Mouse (Mus musculus) left cerebral cortex, postnatal 10 days (tissue): ENCODE measurements at regions not wholly inside any gene's neighbourhood (a gene's known extent, or its start where the extent isn't known, plus 50 kb on each side); places are given as distances from the start of the nearest gene placed in this dataset.

Experiments used
- DNase-seq, 2 experiments: peaks; one replicate each; pipeline ENCODE4 v3.0.0; 2021 to 2022; ENCODE audit warnings: low spot score in 2 of 2, mixed read lengths in 1 of 2; ENCODE audit errors: extremely low spot score in 1 of 2
- intact Hi-C: fragments of 180-260 bp; cut with DNase I; formaldehyde crosslinking; loops from one replicate; pipeline ENCODE4 v1.15.1; 2025

DNA sequence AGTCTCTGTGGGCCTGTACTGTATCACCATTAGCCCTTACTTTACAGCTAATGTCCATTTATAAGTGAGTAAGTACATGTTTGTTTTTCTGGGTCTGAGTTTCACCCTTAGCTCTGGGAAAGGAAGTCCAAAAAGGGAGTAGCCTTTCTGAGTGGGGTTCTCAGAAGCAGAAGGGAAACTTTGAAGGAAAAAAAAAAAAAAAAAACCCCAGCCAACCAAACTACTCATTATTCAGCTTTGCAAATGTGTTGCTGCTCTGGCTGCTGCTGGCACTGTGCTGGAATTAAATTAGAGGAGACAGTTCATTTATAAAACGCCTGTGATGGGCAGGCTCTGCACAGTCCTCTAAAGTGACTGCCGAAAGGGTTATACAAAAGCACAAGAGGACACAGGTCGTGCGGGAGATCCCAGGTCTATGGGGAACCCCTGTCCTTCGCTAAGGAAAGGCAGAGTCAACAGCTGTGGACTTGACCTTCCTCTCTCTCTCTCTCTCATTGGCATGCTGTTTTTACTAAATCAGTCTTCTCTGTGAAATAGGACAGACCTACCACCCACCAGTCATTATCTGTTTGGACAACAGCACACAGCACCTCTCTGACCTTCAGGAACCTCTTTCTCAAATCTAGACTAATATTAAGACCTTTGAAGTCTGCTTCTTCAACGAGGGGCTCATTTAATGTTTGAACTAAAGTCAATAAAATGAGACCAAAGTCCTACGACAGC, 165.4 kb downstream of the Cd47 start:
- peak in 1 of 2 experiments; percentile 26 for DNase-seq
- intact Hi-C loops, result no loop called here

DNA sequence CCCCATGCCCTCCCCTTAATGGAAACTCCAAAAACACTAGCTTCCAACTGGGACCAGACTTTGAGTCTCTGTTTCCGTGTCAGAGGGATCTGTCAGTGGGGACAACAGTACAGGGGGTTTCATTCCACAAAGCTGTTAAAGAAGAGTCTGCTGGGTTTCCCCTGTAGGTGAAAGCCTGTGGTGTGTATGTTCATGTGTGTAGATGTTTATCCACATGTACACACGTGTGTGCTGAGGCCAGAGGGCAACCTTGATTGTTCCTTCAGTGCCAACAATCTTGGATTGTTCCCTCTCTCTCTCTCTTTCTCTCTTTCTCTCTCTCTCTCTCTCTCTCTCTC, 165.9 kb downstream of the Cd47 start:
- no peak for DNase-seq
- intact Hi-C loops, result no loop called here

DNA sequence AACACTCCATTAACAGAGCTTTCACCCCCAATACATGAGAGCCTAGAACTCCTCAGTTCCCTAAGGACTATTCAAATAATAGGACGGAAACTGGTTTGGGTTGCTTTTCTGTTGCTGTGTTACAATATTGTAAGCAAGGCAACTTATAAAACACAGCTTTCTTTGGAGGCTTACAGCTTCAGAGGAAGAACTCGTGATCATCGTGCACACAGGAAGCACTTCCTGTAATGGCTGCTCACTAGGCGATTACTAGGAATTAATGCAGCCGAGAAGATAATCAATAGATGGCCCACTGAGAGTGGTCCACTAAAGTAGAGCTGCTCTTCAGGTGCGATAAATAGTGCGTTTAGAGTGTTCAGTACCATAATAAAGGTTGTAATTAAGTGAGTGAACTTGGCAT, 166.8 kb downstream of the Cd47 start:
- DNase-seq, result no peak
- intact Hi-C loops, result no loop called here

DNA sequence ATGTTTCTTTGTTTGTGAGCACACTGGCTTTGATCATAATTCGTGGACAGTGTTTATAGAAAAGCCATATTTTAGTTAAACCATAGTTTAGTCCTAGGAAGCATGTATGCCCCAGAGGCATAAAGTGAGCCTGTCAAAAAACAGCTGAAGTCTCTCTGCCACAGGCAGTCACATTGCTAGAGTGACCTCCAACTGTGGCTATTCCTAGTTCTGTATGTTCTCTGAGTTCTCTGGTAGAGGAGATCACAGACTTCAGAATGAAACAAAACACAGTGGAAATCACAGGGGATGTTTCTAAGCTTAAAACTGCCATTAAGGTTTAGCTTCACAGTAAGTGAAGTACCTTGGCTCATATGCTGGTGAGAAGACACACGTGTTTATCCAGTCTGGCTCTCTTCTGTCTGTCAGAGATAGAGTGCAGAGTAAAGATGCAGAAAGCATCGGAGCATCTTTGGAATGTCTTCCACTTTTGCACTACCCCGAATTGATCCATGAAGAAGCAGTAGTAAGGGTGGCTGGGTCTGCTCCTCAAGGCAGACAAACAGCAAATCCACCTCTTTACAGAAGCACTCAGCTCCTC, 168.0 kb downstream of the Cd47 start:
- no peak for DNase-seq
- intact Hi-C loops, result no loop called here

DNA sequence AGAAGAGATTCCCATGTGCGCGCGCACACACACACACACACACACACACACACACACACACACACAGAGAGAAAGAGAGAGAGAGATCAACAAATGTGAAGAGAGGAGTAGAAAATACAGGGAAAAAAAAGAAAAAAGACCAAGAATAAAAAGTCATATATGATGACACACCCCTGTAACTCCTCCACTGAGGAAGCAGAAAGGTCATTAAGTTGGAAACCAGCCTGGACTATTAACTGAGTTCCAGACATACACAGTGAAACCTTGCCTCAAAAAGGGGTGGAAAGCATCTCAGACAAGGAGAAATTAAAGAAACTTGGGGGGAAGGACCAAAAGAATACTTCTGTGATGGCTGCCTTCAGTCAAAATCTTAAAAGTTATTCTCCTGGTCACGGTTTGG, 168.7 kb downstream of the Cd47 start:
- intact Hi-C loops, result no loop called here
- DNase-seq, result no peak

DNA sequence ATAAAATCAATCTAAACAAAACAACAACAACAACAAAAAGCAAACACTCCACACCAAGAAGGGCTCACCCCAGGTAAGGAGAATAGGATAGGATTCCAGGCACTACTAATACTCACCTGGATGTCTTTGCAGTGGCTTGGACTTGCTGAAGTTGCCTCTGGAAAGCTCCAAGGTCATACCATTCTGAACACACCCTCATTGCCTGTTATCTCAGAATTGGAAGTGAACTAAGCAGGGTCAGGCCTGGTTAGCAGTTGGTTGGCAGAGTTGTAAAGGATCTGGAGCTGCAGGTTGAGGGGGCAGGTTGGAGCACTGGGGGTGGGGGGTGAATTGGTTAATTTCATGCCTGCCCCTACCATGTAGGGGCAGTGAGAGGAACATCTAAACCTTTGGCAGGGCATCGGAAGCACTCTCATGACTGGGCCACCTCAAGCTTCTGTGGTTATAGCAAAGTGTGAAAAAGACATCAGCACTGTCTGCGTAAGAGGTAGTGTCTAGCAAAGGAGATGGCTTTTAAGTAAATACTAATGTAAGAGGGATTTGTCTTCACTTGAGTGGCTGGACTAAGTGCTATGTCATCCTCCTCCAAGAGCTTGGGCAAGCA, 169.5 kb downstream of the Cd47 start:
- intact Hi-C loops, result no loop called here

DNA sequence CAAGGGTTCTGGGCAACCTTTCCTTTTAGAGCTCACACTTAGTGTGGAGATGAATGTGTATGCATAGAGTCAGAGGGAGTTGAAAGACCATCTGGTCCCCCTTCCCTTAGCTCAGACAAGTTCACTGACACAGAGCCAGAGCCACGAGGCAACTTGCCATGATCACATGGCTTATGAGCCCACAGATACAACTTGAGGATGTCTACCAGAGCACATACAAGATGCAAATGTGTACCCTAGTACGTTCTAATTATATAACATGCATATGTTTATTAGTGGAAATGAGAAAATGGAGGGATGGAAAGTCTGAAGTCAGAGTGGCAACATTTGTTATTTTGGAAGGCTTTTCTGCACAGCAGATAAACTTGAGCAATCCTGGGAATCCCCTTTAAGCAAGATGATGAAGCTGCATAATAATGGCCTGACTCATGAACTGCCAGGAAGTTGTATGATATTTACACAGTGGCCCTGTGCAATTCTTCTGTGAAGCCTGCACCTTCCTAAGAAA, 170.0 kb downstream of the Cd47 start:
- intact Hi-C loops, result no loop called here
- no peak for DNase-seq

More for the DNA sequence above, 169.5 kb downstream of the Cd47 start:
- no peak for DNase-seq

DNA sequence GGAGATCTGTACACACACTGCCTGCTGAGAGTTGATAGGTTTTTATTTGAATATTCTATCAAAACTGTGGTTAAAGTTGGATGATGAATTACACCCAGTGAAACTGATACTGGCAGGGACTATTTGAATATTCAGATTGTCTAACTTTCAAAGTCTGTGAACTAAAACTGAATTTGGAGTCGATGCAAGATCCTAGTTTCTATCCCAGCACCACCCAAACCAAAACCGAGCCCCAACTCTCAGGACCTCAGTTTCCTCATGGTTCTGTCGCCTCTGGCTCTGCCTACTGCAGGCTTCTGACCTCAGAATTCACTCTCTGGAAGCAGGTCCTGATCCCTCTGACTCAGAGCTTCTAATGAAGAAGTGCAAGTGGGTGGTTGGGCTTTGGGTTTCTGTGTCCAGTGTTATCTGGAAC, 170.8 kb downstream of the Cd47 start:
- DNase-seq, result no peak
- intact Hi-C loops, result no loop called here

DNA sequence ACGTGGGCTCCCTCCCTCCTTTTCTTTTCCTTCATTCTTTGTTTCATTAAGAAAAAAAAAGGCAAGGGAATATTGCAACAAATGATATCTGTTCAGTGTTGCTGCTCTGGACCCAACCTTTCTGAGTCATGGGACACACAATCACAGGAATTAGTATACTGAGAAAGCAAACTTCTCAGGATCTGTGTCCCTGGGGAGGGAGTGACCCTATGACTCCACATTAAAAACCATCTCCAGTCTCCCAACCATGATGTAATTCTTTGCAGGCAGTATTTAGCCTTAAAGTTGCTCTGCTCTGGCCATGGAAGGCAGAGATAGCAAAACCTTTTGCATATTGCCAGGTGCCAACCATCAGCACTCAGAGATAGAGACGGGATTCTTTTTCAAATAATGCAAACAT, 176.9 kb downstream of the Cd47 start:
- no peak for DNase-seq
- intact Hi-C loops, result no loop called here

DNA sequence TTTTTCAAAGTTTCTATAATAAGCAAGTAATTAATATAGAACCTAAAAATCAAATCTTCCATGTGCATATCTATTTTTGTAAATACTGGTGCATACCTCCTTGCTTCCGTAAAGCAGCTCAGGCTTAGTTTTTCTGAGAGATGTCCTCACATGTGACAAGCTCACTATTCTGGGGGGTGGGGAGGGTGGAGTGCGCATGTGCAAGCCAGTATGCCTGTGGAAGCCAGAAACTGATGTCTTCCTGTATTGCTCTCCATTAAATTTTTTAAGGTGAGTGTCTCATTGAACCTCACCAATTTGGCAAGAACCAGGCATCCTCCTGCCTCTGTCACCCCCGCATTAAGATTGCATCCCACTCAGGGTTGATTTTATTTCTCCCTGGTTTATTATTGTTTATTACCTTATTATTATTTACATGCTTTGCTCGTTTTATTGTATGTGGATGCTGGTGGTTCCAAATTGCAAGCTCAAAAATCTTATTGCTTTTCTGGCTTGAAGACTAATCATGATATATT, 179.2 kb downstream of the Cd47 start:
- no peak for DNase-seq
- intact Hi-C loops, result no loop called here

DNA sequence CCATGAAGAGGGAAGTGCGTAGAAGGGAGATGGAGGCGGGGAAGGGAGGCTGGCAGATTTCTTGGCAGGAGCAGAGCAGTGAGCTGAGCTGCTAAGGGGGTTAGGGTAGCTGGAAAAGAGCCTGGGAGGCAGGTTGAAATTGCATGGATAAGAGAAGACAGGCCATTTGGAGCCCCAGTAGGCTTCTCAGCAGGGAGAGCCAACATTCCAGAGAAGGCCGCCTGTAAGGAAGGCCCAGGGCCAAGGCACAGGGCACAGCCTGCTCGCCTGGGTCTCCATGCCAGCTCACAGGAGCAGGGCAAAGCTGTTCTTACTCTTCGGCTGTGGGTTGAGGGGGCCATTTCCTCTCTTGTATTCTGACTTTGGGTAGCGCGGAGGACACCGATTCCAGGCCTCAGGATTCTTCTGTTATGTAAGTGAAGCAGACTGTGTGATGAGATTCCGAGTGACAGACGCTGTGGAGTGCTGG, 179.9 kb downstream of the Cd47 start:
- intact Hi-C loops, result no loop called here
- peak; percentile 23 to 39 for DNase-seq

DNA sequence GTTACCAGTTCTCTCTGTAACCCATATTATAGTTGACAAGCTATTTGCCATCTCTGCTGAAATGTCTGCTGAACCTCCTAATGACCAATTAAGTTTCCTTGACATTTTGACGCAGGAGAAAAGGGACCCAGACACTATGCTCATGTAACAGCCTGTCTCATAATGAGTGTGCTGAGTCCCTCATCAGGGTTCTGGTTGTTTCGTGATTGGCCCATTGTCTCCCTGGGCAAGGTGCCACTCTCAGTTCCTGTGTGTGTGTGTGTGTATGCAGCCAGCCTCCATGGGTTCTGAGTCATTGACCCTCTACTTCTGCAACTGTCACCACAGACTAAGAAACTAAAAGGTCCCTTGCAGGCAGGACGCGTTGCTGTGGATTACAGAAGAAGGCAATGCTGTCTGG, 181.8 kb downstream of the Cd47 start:
- intact Hi-C loops, result no loop called here
- no peak for DNase-seq

DNA sequence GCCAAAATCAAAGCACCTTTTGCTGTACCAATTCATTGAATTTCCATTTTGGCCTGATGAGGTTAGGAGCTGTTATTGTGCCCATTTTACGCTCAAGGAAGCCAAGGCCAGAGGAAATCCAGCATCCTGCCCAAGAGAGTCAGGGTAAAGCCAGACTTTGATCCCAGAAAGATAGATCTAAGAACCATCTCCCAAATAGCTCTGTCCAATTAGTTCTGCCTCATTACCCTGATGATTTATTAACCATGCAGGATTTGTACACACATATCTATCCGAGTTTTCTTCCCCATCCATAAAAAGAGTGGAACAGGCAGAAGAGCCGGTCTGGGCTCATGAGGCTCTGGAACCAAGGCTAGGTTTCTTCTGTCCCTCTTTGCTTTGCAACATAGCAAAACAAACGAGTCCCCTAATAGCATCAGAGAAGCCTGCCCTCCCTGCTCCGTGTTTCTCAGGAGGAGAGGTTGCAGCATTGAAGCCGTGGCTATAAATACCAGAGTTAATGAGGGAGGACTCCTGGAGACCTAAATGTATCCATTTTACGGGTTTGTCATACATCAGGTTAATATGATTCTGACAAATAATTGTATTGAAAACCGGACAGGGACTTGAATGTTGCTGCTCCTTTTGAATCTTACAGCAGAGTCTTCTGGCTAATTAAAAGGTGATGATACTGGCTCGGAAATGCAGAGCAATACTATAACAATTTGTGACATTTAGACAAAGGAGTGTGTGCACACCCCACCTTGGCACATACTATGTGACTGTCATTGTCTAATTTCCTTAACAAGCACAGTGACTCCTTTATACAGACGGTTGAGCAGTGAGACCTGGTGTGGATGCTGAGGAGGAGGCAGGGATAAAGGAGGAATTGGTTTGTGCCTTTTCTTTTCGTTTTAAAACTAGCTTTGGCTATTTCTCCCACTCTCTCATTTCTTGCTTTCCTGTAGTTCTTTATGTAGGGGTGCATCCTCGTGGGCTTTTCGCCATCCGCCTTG, 185.0 kb downstream of the Cd47 start:
- intact Hi-C loops, result no loop called here

DNA sequence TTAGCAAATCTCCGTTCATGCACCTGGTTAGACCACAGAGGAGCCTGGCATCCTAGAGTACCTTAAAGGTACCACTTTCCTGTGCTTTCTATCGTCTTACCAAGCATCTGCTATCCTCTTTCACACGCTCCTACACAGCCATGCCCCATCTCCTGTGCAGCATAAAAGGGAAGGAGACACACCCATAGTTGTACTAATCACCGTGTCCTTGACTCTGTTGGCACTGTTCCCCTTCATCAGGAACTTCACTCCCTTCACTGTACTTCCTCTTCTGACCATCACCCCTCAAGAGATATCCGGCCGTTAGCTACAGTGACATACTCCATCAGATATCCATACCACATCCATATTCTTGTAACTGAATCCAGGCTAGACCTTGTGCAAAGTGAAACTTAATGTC, 186.6 kb downstream of the Cd47 start:
- intact Hi-C loops, result no loop called here
- DNase-seq, result no peak

More for the DNA sequence above, 185.0 kb downstream of the Cd47 start:
- no peak for DNase-seq

DNA sequence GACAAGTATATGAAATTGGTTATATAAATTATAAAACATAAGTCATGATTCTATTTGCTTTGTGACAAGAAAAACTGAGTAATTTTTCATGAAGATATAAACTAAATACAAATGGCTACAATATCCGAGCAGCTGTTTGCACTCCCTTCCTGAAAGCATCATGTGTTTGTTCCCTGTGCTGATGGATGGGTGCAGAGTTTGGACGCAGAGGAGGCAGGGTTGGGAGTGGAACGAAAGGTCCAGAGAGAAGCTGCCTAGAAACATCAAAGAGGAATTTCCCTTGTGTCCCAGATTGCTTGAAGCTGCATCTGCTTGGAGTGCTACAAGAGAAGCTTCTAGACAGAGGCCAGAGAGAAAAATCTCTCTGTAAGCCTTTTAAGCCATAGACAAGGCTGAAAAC, 195.5 kb downstream of the Cd47 start:
- intact Hi-C loops, result no loop called here
- DNase-seq, result no peak

DNA sequence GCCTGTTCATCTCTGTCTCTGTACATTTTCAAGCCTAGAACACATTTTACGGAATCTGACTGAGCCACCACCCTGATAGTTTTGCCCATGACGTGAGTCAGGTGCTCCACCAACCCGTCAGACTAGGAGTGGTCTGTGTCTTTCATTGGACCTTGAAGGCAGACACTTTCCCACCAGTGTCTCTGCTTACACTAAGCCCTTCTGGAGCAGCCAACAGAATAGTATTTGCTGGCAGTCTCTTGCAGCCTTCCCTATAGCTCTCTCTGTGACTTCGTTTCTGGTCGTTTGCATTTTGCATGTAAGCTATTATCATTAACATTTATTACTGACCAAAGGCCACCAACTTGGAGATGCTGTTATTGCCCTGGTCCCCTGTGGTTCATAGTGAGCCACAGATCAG, 196.3 kb downstream of the Cd47 start:
- DNase-seq, result no peak
- intact Hi-C loops, result no loop called here

DNA sequence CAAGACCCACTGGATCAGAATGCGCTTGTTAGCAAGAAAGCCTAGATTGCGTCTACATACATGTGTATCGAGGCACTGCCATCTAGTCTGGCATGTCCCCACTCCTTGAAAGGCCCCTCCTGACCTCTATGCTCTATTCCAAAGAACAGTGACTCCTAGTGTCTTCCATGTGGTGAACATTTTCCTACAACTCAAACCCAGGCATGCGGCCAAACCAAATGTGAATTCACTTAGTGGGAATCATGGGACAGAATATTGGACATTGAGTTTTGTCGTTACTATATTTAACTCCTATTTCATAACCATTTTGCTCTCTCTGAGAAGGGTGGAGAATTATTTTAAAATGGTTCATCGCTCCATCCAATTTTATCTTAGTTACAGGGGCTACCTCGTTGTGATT, 196.7 kb downstream of the Cd47 start:
- intact Hi-C loops, result no loop called here
- peak in 1 of 2 experiments; percentile 26 for DNase-seq

DNA sequence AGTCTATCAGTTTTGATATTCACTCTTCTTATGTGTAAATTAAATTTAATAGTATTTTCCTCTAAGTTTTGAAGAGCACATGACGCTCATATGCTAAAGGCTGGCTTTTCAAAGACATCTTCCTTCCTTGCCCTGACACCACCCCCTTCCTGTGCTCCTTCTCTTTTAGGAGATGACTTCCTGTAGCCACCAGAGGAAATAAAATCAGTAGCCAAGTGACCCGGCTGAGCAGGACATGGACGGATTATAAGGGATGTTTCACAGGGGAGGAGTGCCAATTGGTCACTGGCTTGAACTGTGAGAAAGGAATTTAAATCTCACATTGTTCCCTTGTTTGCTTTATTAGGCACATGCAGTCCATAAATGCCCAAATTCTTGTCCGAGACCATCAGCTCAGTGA, 200.5 kb downstream of the Cd47 start:
- no peak for DNase-seq
- intact Hi-C loops, result no loop called here
